Mouse (Mus musculus) megakaryocyte, embryonic 14.5 days (primary cell): ENCODE measurements at regions not wholly inside any gene's neighbourhood (a gene's known extent, or its start where the extent isn't known, plus 50 kb on each side); places are given as distances from the start of the nearest gene placed in this dataset.

Experiments used
- FLI1 ChIP-seq: IDR thresholded peaks from 2 replicates; pipeline ENCODE4 v1.6.1; 2012; ENCODE audit warnings: low read length, inconsistent platforms, mixed read lengths
- GATA1 ChIP-seq: IDR thresholded peaks from 3 replicates; pipeline ENCODE4 v1.6.1; 2012; ENCODE audit warnings: mixed read lengths, low read length, inconsistent platforms, borderline replicate concordance

- no peak for TF ChIP-seq GATA1
- TF ChIP-seq FLI1 = no peak
Observed at GRCm38 (mm10) chr8:10814499-10814898, 193.8 kb downstream of the Irs2 start.
